Mouse (Mus musculus) kidney, adult 2 months (tissue): Measurements from ENCODE around the gene Pxylp1.

Experiments used
- CTCF ChIP-seq: fragments of 200-500 bp; conservative IDR thresholded peaks from 2 replicates; pipeline ENCODE4 v1.5.1; 2011; ENCODE audit warnings: low read depth, mild to moderate bottlenecking, control low read depth, low read length, moderate library complexity, mixed read lengths; ENCODE audit not compliant: insufficient read depth, insufficient read length
- POLR2A ChIP-seq: fragments of 200-500 bp; IDR thresholded peaks from one replicate; pipeline ENCODE4 v1.6.1; 2011; ENCODE audit warnings: low read depth, low read length, control low read depth

DNA sequence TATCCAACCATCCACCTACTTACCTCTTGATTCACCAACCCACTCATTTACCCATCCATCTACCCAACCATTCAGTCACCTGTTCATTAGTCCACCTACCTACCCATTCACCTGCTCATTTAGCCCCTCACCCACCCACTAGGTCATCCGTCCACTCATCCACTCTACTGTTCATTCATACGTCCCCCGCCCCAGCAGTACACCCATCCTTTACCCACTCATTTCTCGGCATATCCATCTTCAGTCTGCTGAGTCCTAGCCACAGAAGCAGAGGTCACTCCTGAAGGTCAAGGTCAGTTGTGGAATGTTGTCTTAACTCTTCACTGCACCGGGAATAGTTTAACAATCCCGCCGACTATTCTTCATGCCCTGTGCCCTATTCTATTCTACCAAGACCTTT, 23.6 kb upstream of the Pxylp1 start:
- TF ChIP-seq CTCF (no peak), POLR2A (no peak)
